Mouse (Mus musculus): ENCODE measurements around the gene Eya2. TPM values are rescaled to one million over a fixed set of nuclear protein-coding genes. Genes with fewer than 3 reads are reported as not detected.

Eya2 gene
- polyA plus RNA-seq, 1 experiment from 2014 or later: 5.8 TPM

DNA sequence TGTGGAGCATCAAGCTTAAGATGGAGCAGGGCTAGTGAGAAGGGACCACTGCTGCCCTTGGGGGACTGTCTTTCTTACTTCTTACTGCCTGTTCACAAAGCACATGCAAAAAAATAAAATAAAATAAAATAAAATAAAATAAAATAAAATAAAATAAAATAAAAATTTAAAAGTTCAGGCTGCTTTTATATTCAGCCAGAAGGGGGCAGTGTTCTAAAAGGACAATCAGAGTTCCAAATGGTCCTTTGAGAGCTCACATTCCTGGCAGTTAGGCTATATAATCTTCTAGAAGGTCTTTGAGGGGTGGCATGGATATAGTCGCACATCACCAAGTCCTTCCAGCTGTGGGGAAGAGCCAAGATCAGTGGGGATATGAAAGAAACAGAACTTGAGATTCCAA, 191.6 kb downstream of the Eya2 start:
- no peak for ATAC-seq (replicated peaks; ENCODE audit: extremely low read depth, insufficient read depth, low FRiP score)
- H3K9ac ChIP-seq (ENCODE audit: low read length): no peak overlapping the region
- no peaks in the 10 kb centered on the region for H3K27me3 ChIP-seq (ENCODE audit: control insufficient read depth, insufficient read depth, low read length)
- 70% methylated on average over 1 of the region's 1 CpGs for WGBS
- peaks cover 53% of the 10 kb centered on the region for H3K36me3 ChIP-seq (ENCODE audit: control insufficient read depth, insufficient read depth)
- H3K4me1 ChIP-seq (ENCODE audit: control insufficient read depth, insufficient read depth, low read length): peaks cover 11% of the 10 kb centered on the region
- H3K27ac ChIP-seq (ENCODE audit: low read length): no peak overlapping the region
- H3K4me3 ChIP-seq (ENCODE audit: low read length): no peak overlapping the region
- H3K9me3 ChIP-seq (replicated peaks; ENCODE audit: control insufficient read depth, low read length): no peaks in the 10 kb centered on the region
- no peak overlapping the region for H3K4me2 ChIP-seq (ENCODE audit: low read depth, low read length)

DNA sequence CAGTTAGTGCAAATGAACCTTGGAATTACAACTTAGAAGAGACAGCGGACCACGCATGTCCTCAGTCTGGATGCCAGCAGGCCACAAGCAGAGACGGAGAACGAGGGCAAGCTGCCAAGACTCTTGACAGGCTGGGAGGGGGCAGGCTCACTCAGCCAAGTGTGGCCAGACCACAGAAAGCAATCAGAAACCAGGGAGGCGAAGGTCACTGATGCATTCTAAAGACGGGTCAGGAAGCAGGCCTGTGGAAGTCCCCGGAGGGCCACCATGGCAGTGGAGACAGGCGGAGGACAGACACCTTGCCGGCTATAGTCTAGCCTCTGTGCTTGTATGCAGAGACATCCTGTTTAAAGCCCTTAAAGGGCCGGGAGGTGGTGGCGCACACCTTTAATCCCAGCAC, 193.2 kb downstream of the Eya2 start:
- H3K9ac ChIP-seq (ENCODE audit: low read length): no peak overlapping the region
- H3K4me1 ChIP-seq (ENCODE audit: control insufficient read depth, insufficient read depth, low read length): peaks cover 15% of the 10 kb centered on the region
- no peak overlapping the region for H3K4me2 ChIP-seq (ENCODE audit: low read depth, low read length)
- H3K27me3 ChIP-seq (ENCODE audit: control insufficient read depth, insufficient read depth, low read length): no peaks in the 10 kb centered on the region
- no peak overlapping the region for H3K4me3 ChIP-seq (ENCODE audit: low read length)
- H3K9me3 ChIP-seq (replicated peaks; ENCODE audit: control insufficient read depth, low read length): no peaks in the 10 kb centered on the region
- ATAC-seq (replicated peaks; ENCODE audit: extremely low read depth, insufficient read depth, low FRiP score): peak; percentile 80
- peaks cover 62% of the 10 kb centered on the region for H3K36me3 ChIP-seq (ENCODE audit: control insufficient read depth, insufficient read depth)
- peak overlapping the region; percentile 79 for H3K27ac ChIP-seq (ENCODE audit: low read length)
- 21% methylated on average over 11 of the region's 11 CpGs for WGBS

DNA sequence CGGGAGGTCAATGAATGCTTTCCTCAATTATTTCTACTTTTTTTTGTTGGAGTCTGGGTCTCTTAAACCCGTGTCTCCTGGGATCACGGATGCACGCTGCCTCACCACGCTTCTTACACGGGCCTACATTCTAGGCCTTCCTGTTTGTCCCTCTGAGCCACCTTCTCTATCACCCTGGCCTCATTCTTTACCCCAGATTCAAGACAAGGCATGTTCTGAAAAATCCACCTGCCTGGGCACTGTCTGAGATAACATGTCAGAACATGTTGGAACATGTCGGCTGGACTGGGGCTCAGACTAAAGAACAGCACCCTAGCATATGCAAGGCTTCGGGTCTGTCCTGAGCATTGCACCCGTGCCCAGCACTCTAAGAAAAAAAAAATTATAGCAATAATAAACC, 194.0 kb downstream of the Eya2 start:
- ATAC-seq (replicated peaks; ENCODE audit: extremely low read depth, insufficient read depth, low FRiP score): no peak
- peaks cover 15% of the 10 kb centered on the region for H3K4me1 ChIP-seq (ENCODE audit: control insufficient read depth, insufficient read depth, low read length)
- H3K4me3 ChIP-seq (ENCODE audit: low read length): no peak overlapping the region
- 93% methylated on average over 9 of the region's 9 CpGs for WGBS
- H3K9ac ChIP-seq (ENCODE audit: low read length): no peak overlapping the region
- H3K27ac ChIP-seq (ENCODE audit: low read length): no peak overlapping the region
- no peaks in the 10 kb centered on the region for H3K9me3 ChIP-seq (replicated peaks; ENCODE audit: control insufficient read depth, low read length)
- H3K4me2 ChIP-seq (ENCODE audit: low read depth, low read length): no peak overlapping the region
- H3K27me3 ChIP-seq (ENCODE audit: control insufficient read depth, insufficient read depth, low read length): no peaks in the 10 kb centered on the region
- H3K36me3 ChIP-seq (ENCODE audit: control insufficient read depth, insufficient read depth): peaks cover 56% of the 10 kb centered on the region

DNA sequence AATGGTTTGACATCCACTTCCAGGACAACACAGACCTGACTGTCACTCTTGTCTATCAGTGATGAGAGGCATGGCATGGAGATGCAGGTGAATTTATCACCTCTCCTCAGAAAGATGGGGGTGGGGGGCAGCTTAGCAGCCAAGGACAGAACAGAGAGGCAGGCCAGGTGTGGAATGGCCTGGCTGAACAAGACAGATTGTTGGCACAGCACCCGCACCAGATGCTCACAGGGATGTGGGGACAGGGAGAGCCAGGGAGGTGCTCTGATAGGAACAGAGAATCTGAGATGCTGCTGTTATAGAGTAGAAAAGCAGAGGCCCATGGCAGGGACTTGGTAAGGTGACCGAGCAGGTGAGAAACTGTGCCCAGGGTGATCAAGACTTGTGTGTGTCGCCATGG, 194.8 kb downstream of the Eya2 start:
- no peak overlapping the region for H3K27ac ChIP-seq (ENCODE audit: low read length)
- no peak overlapping the region for H3K4me2 ChIP-seq (ENCODE audit: low read depth, low read length)
- no peak overlapping the region for H3K9ac ChIP-seq (ENCODE audit: low read length)
- H3K27me3 ChIP-seq (ENCODE audit: control insufficient read depth, insufficient read depth, low read length): no peaks in the 10 kb centered on the region
- H3K9me3 ChIP-seq (replicated peaks; ENCODE audit: control insufficient read depth, low read length): no peaks in the 10 kb centered on the region
- WGBS: 85% methylated on average over 3 of the region's 3 CpGs
- H3K36me3 ChIP-seq (ENCODE audit: control insufficient read depth, insufficient read depth): peaks cover 55% of the 10 kb centered on the region
- ATAC-seq (replicated peaks; ENCODE audit: extremely low read depth, insufficient read depth, low FRiP score): no peak
- H3K4me1 ChIP-seq (ENCODE audit: control insufficient read depth, insufficient read depth, low read length): peaks cover 15% of the 10 kb centered on the region
- no peak overlapping the region for H3K4me3 ChIP-seq (ENCODE audit: low read length)

DNA sequence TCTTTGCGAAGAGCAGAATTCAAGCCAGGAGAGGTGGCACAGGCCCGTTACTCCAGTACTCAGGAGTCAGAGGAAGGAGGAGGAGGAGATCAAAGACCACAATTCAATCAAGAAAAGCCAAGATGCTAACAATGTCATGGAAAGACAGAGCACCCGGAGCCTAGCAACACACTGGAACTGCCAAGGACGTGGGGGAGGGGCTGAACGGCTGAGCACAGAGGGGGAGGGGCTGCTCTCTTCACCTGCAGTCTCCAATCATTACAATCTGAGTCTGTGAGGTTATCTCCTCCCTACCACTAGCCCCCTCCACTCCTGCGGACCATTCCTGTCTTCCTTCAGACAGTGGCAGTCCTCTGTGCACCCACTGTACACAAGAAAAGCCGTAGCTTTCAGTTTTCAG, 196.2 kb downstream of the Eya2 start:
- no peak overlapping the region for H3K4me3 ChIP-seq (ENCODE audit: low read length)
- H3K9me3 ChIP-seq (replicated peaks; ENCODE audit: control insufficient read depth, low read length): no peaks in the 10 kb centered on the region
- no peak overlapping the region for H3K9ac ChIP-seq (ENCODE audit: low read length)
- H3K27ac ChIP-seq (ENCODE audit: low read length): no peak overlapping the region
- no peak for ATAC-seq (replicated peaks; ENCODE audit: extremely low read depth, insufficient read depth, low FRiP score)
- 64% methylated on average over 7 of the region's 7 CpGs for WGBS
- peaks cover 52% of the 10 kb centered on the region for H3K36me3 ChIP-seq (ENCODE audit: control insufficient read depth, insufficient read depth)
- H3K4me1 ChIP-seq (ENCODE audit: control insufficient read depth, insufficient read depth, low read length): peaks cover 15% of the 10 kb centered on the region
- no peak overlapping the region for H3K4me2 ChIP-seq (ENCODE audit: low read depth, low read length)
- H3K27me3 ChIP-seq (ENCODE audit: control insufficient read depth, insufficient read depth, low read length): no peaks in the 10 kb centered on the region

DNA sequence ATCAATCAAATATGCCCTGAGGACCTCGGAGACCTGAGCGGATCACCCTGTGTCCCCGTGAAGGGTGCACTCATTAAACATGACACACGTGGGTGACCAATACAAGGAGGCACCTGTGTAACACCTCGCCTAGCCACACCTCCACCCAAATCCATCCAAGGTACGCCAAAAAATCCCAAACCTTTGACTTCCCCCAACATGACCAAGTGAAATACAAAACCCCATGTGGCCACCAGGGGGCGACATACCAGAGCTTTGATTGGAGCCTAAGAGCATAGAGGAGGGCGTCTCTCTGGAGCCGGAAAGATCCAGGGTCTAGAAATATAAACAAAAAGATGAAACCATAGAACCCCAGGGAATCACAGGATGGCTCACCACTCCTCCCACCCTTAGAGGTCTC, 196.8 kb downstream of the Eya2 start:
- Histone ChIP-seq H3K9ac (ENCODE audit: low read length) (no peak overlapping the region), H3K4me2 (ENCODE audit: low read depth, low read length) (no peak overlapping the region), H3K4me3 (ENCODE audit: low read length) (no peak overlapping the region), H3K36me3 (ENCODE audit: control insufficient read depth, insufficient read depth) (peaks cover 51% of the 10 kb centered on the region), H3K27ac (ENCODE audit: low read length) (no peak overlapping the region), H3K9me3 (replicated peaks; ENCODE audit: control insufficient read depth, low read length) (no peaks in the 10 kb centered on the region), H3K27me3 (ENCODE audit: control insufficient read depth, insufficient read depth, low read length) (no peaks in the 10 kb centered on the region), H3K4me1 (ENCODE audit: control insufficient read depth, insufficient read depth, low read length) (peaks cover 15% of the 10 kb centered on the region)
- peak; percentile 20; the same call in 1 of the 2 replicates for ATAC-seq (replicated peaks; ENCODE audit: extremely low read depth, insufficient read depth, low FRiP score)
- WGBS: 64% methylated on average over 9 of the region's 9 CpGs

DNA sequence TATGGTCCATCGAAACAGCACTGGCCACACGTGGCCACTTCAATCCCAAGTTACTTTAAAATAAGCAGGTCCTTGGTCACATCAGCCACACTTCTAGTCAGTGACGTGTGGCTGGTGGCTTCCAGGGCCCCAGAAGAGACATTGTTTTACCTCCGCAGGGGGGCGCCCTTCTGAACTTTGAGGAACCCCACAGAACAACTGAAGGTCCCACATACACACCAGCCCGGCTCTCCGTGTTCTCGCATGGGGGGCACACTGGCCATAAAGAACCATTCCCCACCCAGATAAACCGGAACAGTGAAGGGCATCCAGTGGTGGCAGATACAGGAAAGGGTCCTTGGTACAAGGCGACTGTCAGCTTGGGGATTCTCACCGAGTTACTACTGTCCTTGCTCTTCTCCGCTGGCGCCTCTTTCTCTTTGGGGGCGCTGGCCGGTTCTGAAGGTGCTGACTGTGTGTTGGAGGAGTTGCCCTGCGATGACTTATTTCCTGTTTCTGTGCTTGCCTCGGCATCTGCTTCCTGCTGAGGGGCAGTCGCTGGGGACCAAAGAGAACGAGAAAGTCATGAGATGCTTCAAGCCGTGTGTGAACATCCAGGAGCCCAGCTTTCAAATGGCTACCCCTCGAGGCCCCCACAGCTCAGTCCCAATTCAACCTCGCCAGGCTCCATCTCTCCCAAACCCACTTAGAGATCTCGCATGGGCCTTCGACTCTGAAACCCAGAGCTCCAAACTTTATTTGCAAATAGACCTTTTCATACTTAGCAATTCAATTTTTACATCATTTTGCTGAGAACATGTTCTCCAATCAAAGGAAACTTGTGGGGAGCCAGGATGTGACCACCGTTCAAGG, 197.8 kb downstream of the Eya2 start:
- H3K4me2 ChIP-seq (ENCODE audit: low read depth, low read length): no peak overlapping the region
- peak overlapping the region; percentile 24; the same call in 1 of the 2 replicates for H3K27ac ChIP-seq (ENCODE audit: low read length)

DNA sequence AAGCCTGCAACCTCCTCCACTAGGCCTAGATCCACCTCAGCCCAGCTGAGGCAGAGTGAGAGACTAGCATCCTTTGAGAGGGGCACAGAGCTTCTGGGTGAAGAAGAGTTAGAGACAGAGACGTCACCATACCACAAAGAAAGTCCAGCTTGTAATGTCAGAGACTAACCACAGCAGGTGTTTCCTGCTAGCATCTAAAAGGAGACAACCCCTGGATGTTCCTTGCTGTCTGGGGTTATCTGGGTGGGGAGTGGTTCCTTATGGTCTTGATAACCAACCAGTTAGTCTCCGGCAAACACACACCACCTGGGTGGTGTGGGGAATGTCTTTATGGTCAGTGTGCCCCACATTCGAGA, 198.4 kb downstream of the Eya2 start:
- no peaks in the 10 kb centered on the region for H3K27me3 ChIP-seq (ENCODE audit: control insufficient read depth, insufficient read depth, low read length)
- no peak overlapping the region for H3K4me3 ChIP-seq (ENCODE audit: low read length)
- H3K9me3 ChIP-seq (replicated peaks; ENCODE audit: control insufficient read depth, low read length): no peaks in the 10 kb centered on the region
- peaks cover 61% of the 10 kb centered on the region for H3K36me3 ChIP-seq (ENCODE audit: control insufficient read depth, insufficient read depth)
- ATAC-seq (replicated peaks; ENCODE audit: extremely low read depth, insufficient read depth, low FRiP score): no peak
- H3K4me1 ChIP-seq (ENCODE audit: control insufficient read depth, insufficient read depth, low read length): peaks cover 4% of the 10 kb centered on the region
- H3K4me2 ChIP-seq (ENCODE audit: low read depth, low read length): no peak overlapping the region
- H3K9ac ChIP-seq (ENCODE audit: low read length): no peak overlapping the region
- H3K27ac ChIP-seq (ENCODE audit: low read length): no peak overlapping the region; the same call in 1 of the 2 replicates
- WGBS: 64% methylated on average over 3 of the region's 3 CpGs

More for the DNA sequence above, 197.8 kb downstream of the Eya2 start:
- no peak overlapping the region for H3K9ac ChIP-seq (ENCODE audit: low read length)
- no peaks in the 10 kb centered on the region for H3K9me3 ChIP-seq (replicated peaks; ENCODE audit: control insufficient read depth, low read length)
- H3K4me3 ChIP-seq (ENCODE audit: low read length): no peak overlapping the region
- no peaks in the 10 kb centered on the region for H3K27me3 ChIP-seq (ENCODE audit: control insufficient read depth, insufficient read depth, low read length)
- WGBS: 61% methylated on average over 25 of the region's 25 CpGs
- no peak for ATAC-seq (replicated peaks; ENCODE audit: extremely low read depth, insufficient read depth, low FRiP score)
- peaks cover 9% of the 10 kb centered on the region for H3K4me1 ChIP-seq (ENCODE audit: control insufficient read depth, insufficient read depth, low read length)
- H3K36me3 ChIP-seq (ENCODE audit: control insufficient read depth, insufficient read depth): peaks cover 57% of the 10 kb centered on the region

DNA sequence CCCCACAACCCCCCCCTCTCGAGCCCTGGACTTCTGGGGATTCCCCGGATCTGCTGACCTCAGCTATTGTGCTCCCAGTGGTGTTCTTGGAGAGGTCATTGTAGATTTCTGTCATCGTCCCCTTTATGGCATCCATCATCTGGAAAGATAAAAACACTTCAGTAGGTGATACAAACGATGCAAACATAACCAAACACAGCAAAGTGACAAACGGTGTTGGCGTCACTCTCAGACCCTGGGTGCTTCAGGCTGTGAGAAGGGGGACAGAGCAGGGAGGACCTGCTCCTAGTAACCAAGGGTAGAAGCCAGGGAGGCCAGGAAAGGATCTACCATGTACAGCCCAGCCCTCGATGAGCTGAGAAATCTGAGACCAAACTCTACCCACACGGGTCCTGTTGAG, 203.0 kb downstream of the Eya2 start:
- H3K4me3 ChIP-seq (ENCODE audit: low read length): no peak overlapping the region
- H3K9ac ChIP-seq (ENCODE audit: low read length): no peak overlapping the region
- peaks cover 43% of the 10 kb centered on the region for H3K36me3 ChIP-seq (ENCODE audit: control insufficient read depth, insufficient read depth)
- no peaks in the 10 kb centered on the region for H3K27me3 ChIP-seq (ENCODE audit: control insufficient read depth, insufficient read depth, low read length)
- WGBS: 42% methylated on average over 8 of the region's 8 CpGs
- H3K4me2 ChIP-seq (ENCODE audit: low read depth, low read length): no peak overlapping the region
- H3K4me1 ChIP-seq (ENCODE audit: control insufficient read depth, insufficient read depth, low read length): no peaks in the 10 kb centered on the region
- no peak overlapping the region for H3K27ac ChIP-seq (ENCODE audit: low read length)
- H3K9me3 ChIP-seq (replicated peaks; ENCODE audit: control insufficient read depth, low read length): no peaks in the 10 kb centered on the region
- no peak for ATAC-seq (replicated peaks; ENCODE audit: extremely low read depth, insufficient read depth, low FRiP score)

Measured in heart, embryonic 16.5 days (tissue).